ENCODE assay signal across 9 mouse cellular contexts in genomic region chr6:72162155-72162890, GRCm38 (mm10).
A peak's percentile ranks its signal among the peaks of the same experiment; 100 is the strongest.
DNase-seq lines count a peak whose midpoint lies in the region; ATAC-seq and TF ChIP-seq lines count a peak whose summit lies in the region.
"Had no signal": no experiment of that assay in that cellular context is flagged by ENCODE, and none has a peak within 500 bp of the region (broad histone marks: within the 10 kb centered on the region; RNA-seq: fewer than 3 reads in every experiment).

No protein-coding gene starts in this region.

- TF ChIP-seq EP300 in liver, postnatal 0 days (IDR thresholded peaks at IDR 0.05; ENCODE audit: low read depth): peak; percentile 88

- no peak overlapping the region for H3K4me2 ChIP-seq in hindbrain, postnatal 0 days (ENCODE audit: low read depth, low read length)
- no peak overlapping the region for H3K4me2 ChIP-seq in hindbrain, embryonic 16.5 days (ENCODE audit: low read length)
- no peak overlapping the region for H3K4me2 ChIP-seq in embryonic facial prominence, embryonic 11.5 days (ENCODE audit: low read depth, low read length)
- H3K4me2 ChIP-seq in intestine, embryonic 14.5 days (ENCODE audit: low read length): 0 out of 2 replicates have a peak overlapping the region, but pooled peaks have one; percentile 18
- H3K4me2 ChIP-seq in liver, postnatal 0 days (ENCODE audit: low read depth, low read length): peak overlapping the region; percentile 40
- H3K4me2 ChIP-seq: hindbrain, embryonic 15.5 days had no signal

- H3K4me1 ChIP-seq in hindbrain, postnatal 0 days (ENCODE audit: insufficient read depth, low read length): no peaks in the 10 kb centered on the region
- H3K4me1 ChIP-seq in hindbrain, embryonic 16.5 days (ENCODE audit: control insufficient read depth, insufficient read depth, low read depth, low read length): peaks cover 3% of the 10 kb centered on the region; the same call in 1 of the 2 replicates
- H3K4me1 ChIP-seq in embryonic facial prominence, embryonic 11.5 days (ENCODE audit: control insufficient read depth, insufficient read depth, low read length): no peaks in the 10 kb centered on the region
- 0 out of 2 replicates have a peak, but pooled peaks cover 3% of the 10 kb centered on the region for H3K4me1 ChIP-seq in intestine, embryonic 14.5 days (replicated peaks; ENCODE audit: control insufficient read depth, insufficient read depth, low read length)
- peaks cover 32% of the 10 kb centered on the region for H3K4me1 ChIP-seq in liver, postnatal 0 days (ENCODE audit: insufficient read depth)

- no peak overlapping the region for H3K27ac ChIP-seq in hindbrain, postnatal 0 days
- no peak overlapping the region for H3K27ac ChIP-seq in hindbrain, embryonic 16.5 days (ENCODE audit: low read depth, low read length)
- no peak overlapping the region for H3K27ac ChIP-seq in embryonic facial prominence, embryonic 11.5 days (replicated peaks; ENCODE audit: low read depth, low read length)
- no peak overlapping the region for H3K27ac ChIP-seq in intestine, embryonic 14.5 days (ENCODE audit: low read depth)
- H3K27ac ChIP-seq in liver, postnatal 0 days (ENCODE audit: low read depth): peak overlapping the region; percentile 95
- H3K27ac ChIP-seq: hindbrain, embryonic 15.5 days had no signal

- H3K4me3 ChIP-seq in hindbrain, postnatal 0 days (ENCODE audit: low read length): no peak overlapping the region
- no peak overlapping the region for H3K4me3 ChIP-seq in hindbrain, embryonic 16.5 days (ENCODE audit: low read length)
- H3K4me3 ChIP-seq in embryonic facial prominence, embryonic 11.5 days (ENCODE audit: low read depth, low read length): no peak overlapping the region
- no peak overlapping the region for H3K4me3 ChIP-seq in intestine, embryonic 14.5 days (ENCODE audit: low read depth, low read length)
- no peak overlapping the region for H3K4me3 ChIP-seq in liver, postnatal 0 days (ENCODE audit: low read depth, low read length)
- H3K4me3 ChIP-seq: hindbrain, embryonic 15.5 days had no signal

- TF ChIP-seq CTCF in hindbrain, postnatal 0 days (IDR thresholded peaks at IDR 0.05; ENCODE audit: low read depth): no peak
- TF ChIP-seq CTCF in liver, postnatal 0 days (IDR thresholded peaks at IDR 0.05; ENCODE audit: low read depth): no peak

- WGBS in hindbrain, postnatal 0 days: 50% methylated on average over 19 of the region's 19 CpGs
- WGBS in hindbrain, embryonic 16.5 days: 56% methylated on average over 19 of the region's 19 CpGs
- 26% methylated on average over 19 of the region's 19 CpGs for WGBS in embryonic facial prominence, embryonic 11.5 days
- 19% methylated on average over 19 of the region's 19 CpGs for WGBS in intestine, embryonic 14.5 days
- 9% methylated on average over 19 of the region's 19 CpGs for WGBS in liver, postnatal 0 days (ENCODE audit: insufficient replicate concordance)

- H3K27me3 ChIP-seq in hindbrain, postnatal 0 days (ENCODE audit: insufficient read depth, low read length): no peaks in the 10 kb centered on the region
- H3K27me3 ChIP-seq in hindbrain, embryonic 16.5 days (replicated peaks; ENCODE audit: control insufficient read depth, insufficient read depth, low read length): no peaks in the 10 kb centered on the region
- no peaks in the 10 kb centered on the region for H3K27me3 ChIP-seq in embryonic facial prominence, embryonic 11.5 days (ENCODE audit: control insufficient read depth, insufficient read depth, low read length)
- H3K27me3 ChIP-seq in intestine, embryonic 14.5 days (replicated peaks; ENCODE audit: control insufficient read depth, insufficient read depth, low read length): no peaks in the 10 kb centered on the region
- no peaks in the 10 kb centered on the region for H3K27me3 ChIP-seq in liver, postnatal 0 days (ENCODE audit: insufficient read depth, low read length)
- H3K27me3 ChIP-seq: hindbrain, embryonic 15.5 days had no signal

- DNase-seq in hindbrain, postnatal 0 days (ENCODE audit: low spot score): peak; percentile 10
- peak; percentile 16 for DNase-seq in embryonic facial prominence, embryonic 11.5 days (ENCODE audit: low spot score)
- no peak for DNase-seq in intestine, embryonic 14.5 days (ENCODE audit: low spot score)
- DNase-seq in liver, postnatal 0 days: peak; percentile 83
- DNase-seq in left cerebral cortex, adult 11 months (ENCODE audit: low spot score): no peak
- DNase-seq in thymus, postnatal 10 days (ENCODE audit: low spot score in 2 of 2): no peak
- no peak for DNase-seq in left cerebral cortex, adult 18-20 months (ENCODE audit: low spot score in 2 of 2)

- H3K9me3 ChIP-seq in hindbrain, postnatal 0 days (ENCODE audit: low read length): no peaks in the 10 kb centered on the region
- H3K9me3 ChIP-seq in hindbrain, embryonic 16.5 days (ENCODE audit: control insufficient read depth, low read length): no peaks in the 10 kb centered on the region
- H3K9me3 ChIP-seq in embryonic facial prominence, embryonic 11.5 days (replicated peaks; ENCODE audit: control insufficient read depth, low read length): no peaks in the 10 kb centered on the region
- H3K9me3 ChIP-seq in intestine, embryonic 14.5 days (ENCODE audit: control insufficient read depth, low read length): no peaks in the 10 kb centered on the region
- H3K9me3 ChIP-seq in liver, postnatal 0 days (ENCODE audit: low read length): no peaks in the 10 kb centered on the region
- H3K9me3 ChIP-seq: hindbrain, embryonic 15.5 days had no signal

- no peaks in the 10 kb centered on the region for H3K36me3 ChIP-seq in hindbrain, postnatal 0 days (ENCODE audit: insufficient read depth, low read length)
- H3K36me3 ChIP-seq in hindbrain, embryonic 16.5 days (ENCODE audit: control insufficient read depth, insufficient read depth, low read length): no peaks in the 10 kb centered on the region
- H3K36me3 ChIP-seq in embryonic facial prominence, embryonic 11.5 days (replicated peaks; ENCODE audit: control insufficient read depth, insufficient read depth, low read depth, low read length): no peaks in the 10 kb centered on the region
- no peaks in the 10 kb centered on the region for H3K36me3 ChIP-seq in intestine, embryonic 14.5 days (ENCODE audit: control insufficient read depth, insufficient read depth, low read length)
- H3K36me3 ChIP-seq in liver, postnatal 0 days (replicated peaks; ENCODE audit: insufficient read depth, low read length): no peaks in the 10 kb centered on the region
- H3K36me3 ChIP-seq: hindbrain, embryonic 15.5 days had no signal

- ATAC-seq in hindbrain, postnatal 0 days: no peak
- no peak for ATAC-seq in hindbrain, embryonic 16.5 days
- ATAC-seq in embryonic facial prominence, embryonic 11.5 days (replicated peaks; ENCODE audit: insufficient number of reproducible peaks, low FRiP score, low TSS enrichment, low read depth): no peak
- no peak for ATAC-seq in intestine, embryonic 14.5 days (replicated peaks; ENCODE audit: low FRiP score, low TSS enrichment, low read depth)
- ATAC-seq in liver, postnatal 0 days: peak; percentile 91

- H3K9ac ChIP-seq in hindbrain, postnatal 0 days (replicated peaks; ENCODE audit: low read length): no peak overlapping the region
- H3K9ac ChIP-seq in hindbrain, embryonic 16.5 days (ENCODE audit: low read depth, low read length): no peak overlapping the region
- H3K9ac ChIP-seq in embryonic facial prominence, embryonic 11.5 days (replicated peaks; ENCODE audit: low read length): no peak overlapping the region
- H3K9ac ChIP-seq in intestine, embryonic 14.5 days (ENCODE audit: low read length): no peak overlapping the region
- H3K9ac ChIP-seq in liver, postnatal 0 days (replicated peaks): peak overlapping the region; percentile 18; the same call in 1 of the 2 replicates
- H3K9ac ChIP-seq: hindbrain, embryonic 15.5 days had no signal

Comparison
In these comparisons a context has a peak if more than half of its experiments do, and no peak if none do; other contexts are left out.
1. DNase-seq: peak in hindbrain, postnatal 0 days (single experiment), embryonic facial prominence, embryonic 11.5 days (single experiment) and liver, postnatal 0 days (single experiment); none in intestine, embryonic 14.5 days (single experiment), left cerebral cortex, adult 11 months (single experiment), thymus, postnatal 10 days (0 of 2) and left cerebral cortex, adult 18-20 months (0 of 2).
2. H3K4me2 ChIP-seq: peak in intestine, embryonic 14.5 days (single experiment) and liver, postnatal 0 days (single experiment); none in hindbrain, postnatal 0 days (single experiment), hindbrain, embryonic 16.5 days (single experiment) and embryonic facial prominence, embryonic 11.5 days (single experiment).